Mouse (Mus musculus): ENCODE measurements around the gene Zfp286. TPM values are rescaled to one million over a fixed set of nuclear protein-coding genes. Genes with fewer than 3 reads are reported as not detected.

Gene Zfp286
- polyA plus RNA-seq, 1 experiment from 2014 or later, result 4.7 TPM

GRCm38 (mm10) chr11:62825222-62826105 is 36.2 kb upstream of the Zfp286 start:
- DNase-seq (ENCODE audit: low spot score) (peak; percentile 70), ATAC-seq (peak; percentile 70)
- Histone ChIP-seq H3K9me3 (ENCODE audit: low read length) (no peaks in the 10 kb centered on the region), H3K4me2 (replicated peaks; ENCODE audit: low read depth, low read length) (peak overlapping the region; percentile 44), H3K4me3 (ENCODE audit: low read depth, low read length) (no peak overlapping the region), H3K27me3 (replicated peaks; ENCODE audit: insufficient read depth, low read length) (no peaks in the 10 kb centered on the region), H3K9ac (replicated peaks; ENCODE audit: low read depth) (no peak overlapping the region), H3K27ac (ENCODE audit: low read length) (peak overlapping the region; percentile 68), H3K4me1 (ENCODE audit: insufficient read depth, low read depth, low read length) (peaks cover 3% of the 10 kb centered on the region; the same call in 1 of the 2 replicates), H3K36me3 (ENCODE audit: insufficient read depth, low read length) (no peaks in the 10 kb centered on the region)
- 62% methylated on average over 9 of the region's 9 CpGs for WGBS
- TF ChIP-seq CTCF (IDR thresholded peaks at IDR 0.05) (no peak), EP300 (IDR thresholded peaks at IDR 0.05) (peak; percentile 59)

GRCm38 (mm10) chr11:62824211-62824610 is 34.9 kb upstream of the Zfp286 start:
- peak overlapping the region; percentile 39; the same call in 1 of the 2 replicates for H3K27ac ChIP-seq (ENCODE audit: low read length)
- no peaks in the 10 kb centered on the region for H3K36me3 ChIP-seq (ENCODE audit: insufficient read depth, low read length)
- no peak for DNase-seq (ENCODE audit: low spot score)
- H3K27me3 ChIP-seq (replicated peaks; ENCODE audit: insufficient read depth, low read length), result no peaks in the 10 kb centered on the region
- no peaks in the 10 kb centered on the region for H3K9me3 ChIP-seq (ENCODE audit: low read length)
- no peak overlapping the region for H3K4me3 ChIP-seq (ENCODE audit: low read depth, low read length)
- H3K9ac ChIP-seq (replicated peaks; ENCODE audit: low read depth), result no peak overlapping the region
- WGBS, result 44% methylated on average over 7 of the region's 7 CpGs
- no peak for TF ChIP-seq EP300 (IDR thresholded peaks at IDR 0.05)
- no peak for TF ChIP-seq CTCF (IDR thresholded peaks at IDR 0.05)
- peaks cover 3% of the 10 kb centered on the region; the same call in 1 of the 2 replicates for H3K4me1 ChIP-seq (ENCODE audit: insufficient read depth, low read depth, low read length)
- peak overlapping the region; percentile 44 for H3K4me2 ChIP-seq (replicated peaks; ENCODE audit: low read depth, low read length)
- ATAC-seq, result no peak

GRCm38 (mm10) chr11:62821893-62822292 is 32.6 kb upstream of the Zfp286 start:
- Histone ChIP-seq H3K4me1 (ENCODE audit: insufficient read depth, low read depth, low read length) (peaks cover 3% of the 10 kb centered on the region; the same call in 1 of the 2 replicates), H3K36me3 (ENCODE audit: insufficient read depth, low read length) (no peaks in the 10 kb centered on the region), H3K27ac (ENCODE audit: low read length) (peak overlapping the region; percentile 91), H3K9ac (replicated peaks; ENCODE audit: low read depth) (0 out of 2 replicates have a peak overlapping the region, but pooled peaks have one; percentile 27), H3K9me3 (ENCODE audit: low read length) (no peaks in the 10 kb centered on the region), H3K27me3 (replicated peaks; ENCODE audit: insufficient read depth, low read length) (no peaks in the 10 kb centered on the region), H3K4me2 (replicated peaks; ENCODE audit: low read depth, low read length) (peak overlapping the region; percentile 63), H3K4me3 (ENCODE audit: low read depth, low read length) (peak overlapping the region; percentile 56)
- DNase-seq (ENCODE audit: low spot score), result peak; percentile 82
- ATAC-seq, result peak; percentile 40
- 31% methylated on average over 5 of the region's 5 CpGs for WGBS
- TF ChIP-seq EP300 (IDR thresholded peaks at IDR 0.05), result peak; percentile 93
- no peak for TF ChIP-seq CTCF (IDR thresholded peaks at IDR 0.05)

GRCm38 (mm10) chr11:62820661-62821437 is 31.6 kb upstream of the Zfp286 start:
- Histone ChIP-seq H3K4me1 (ENCODE audit: insufficient read depth, low read depth, low read length) (peaks cover 3% of the 10 kb centered on the region; the same call in 1 of the 2 replicates), H3K9ac (replicated peaks; ENCODE audit: low read depth) (peak overlapping the region; percentile 78), H3K9me3 (ENCODE audit: low read length) (no peaks in the 10 kb centered on the region), H3K36me3 (ENCODE audit: insufficient read depth, low read length) (no peaks in the 10 kb centered on the region), H3K27me3 (replicated peaks; ENCODE audit: insufficient read depth, low read length) (no peaks in the 10 kb centered on the region), H3K4me3 (ENCODE audit: low read depth, low read length) (peak overlapping the region; percentile 56), H3K4me2 (replicated peaks; ENCODE audit: low read depth, low read length) (peak overlapping the region; percentile 63), H3K27ac (ENCODE audit: low read length) (peak overlapping the region; percentile 91)
- DNase-seq (ENCODE audit: low spot score) (peak; percentile 66), ATAC-seq (peak; percentile 25)
- 5% methylated on average over 16 of the region's 16 CpGs for WGBS
- TF ChIP-seq CTCF (IDR thresholded peaks at IDR 0.05), result no peak
- no peak for TF ChIP-seq EP300 (IDR thresholded peaks at IDR 0.05)

- no peaks in the 10 kb centered on the region for H3K27me3 ChIP-seq (replicated peaks; ENCODE audit: insufficient read depth, low read length)
- H3K4me1 ChIP-seq (ENCODE audit: insufficient read depth, low read depth, low read length), result peaks cover 3% of the 10 kb centered on the region; the same call in 1 of the 2 replicates
- H3K36me3 ChIP-seq (ENCODE audit: insufficient read depth, low read length), result no peaks in the 10 kb centered on the region
- WGBS, result 1% methylated on average over 15 of the region's 15 CpGs
- ATAC-seq (peak; percentile 86), DNase-seq (ENCODE audit: low spot score) (peak; percentile 93)
- H3K9me3 ChIP-seq (ENCODE audit: low read length), result no peaks in the 10 kb centered on the region
- H3K4me2 ChIP-seq (replicated peaks; ENCODE audit: low read depth, low read length), result peak within 1 kb of the TSS; percentile 63
- peak within 1 kb of the TSS; percentile 91 for H3K27ac ChIP-seq (ENCODE audit: low read length)
- peak within 1 kb of the TSS; percentile 56 for H3K4me3 ChIP-seq (ENCODE audit: low read depth, low read length)
- peak within 1 kb of the TSS; percentile 78 for H3K9ac ChIP-seq (replicated peaks; ENCODE audit: low read depth)
- TF ChIP-seq CTCF (IDR thresholded peaks at IDR 0.05) (no peak; the same call in 1 of the 2 replicates), EP300 (IDR thresholded peaks at IDR 0.05) (peak; percentile 37; the same call in 1 of the 2 replicates)
These were observed 30.8 kb upstream of the Zfp286 start, which contains the start of gene Trim16 for GRCm38 (mm10) chr11:62820059-62820541. Trim16 (plus strand) TSS chr11:62820231.

Measured in lung, postnatal 0 days (tissue).